In the genomic region with DNA sequence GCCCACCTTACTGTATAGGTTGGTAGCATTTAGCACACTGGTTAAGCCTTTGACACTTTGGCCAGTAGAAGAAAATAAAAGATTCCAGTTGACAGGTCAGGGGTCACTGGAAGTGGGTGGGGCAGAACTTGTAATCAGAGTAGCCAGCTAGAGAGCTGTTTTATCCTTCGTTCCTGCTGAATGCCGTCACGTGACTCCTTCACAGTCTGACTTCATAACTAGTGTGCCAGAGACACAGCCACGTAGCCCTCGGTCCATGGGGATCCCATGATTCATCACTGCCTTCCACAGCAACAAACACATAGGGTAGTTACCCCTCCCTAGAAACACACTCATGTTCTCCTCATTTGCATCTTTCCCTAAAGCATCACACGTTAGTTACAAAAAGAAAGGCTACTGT, we compare ENCODE assay signal across 14 mouse cellular contexts. TPM values are rescaled to one million over a fixed set of nuclear protein-coding genes. Genes with fewer than 3 reads are reported as not detected.
DNase-seq lines count a peak whose midpoint lies in the region; ATAC-seq lines count a peak whose summit lies in the region.
"Had no signal": no experiment of that assay in that cellular context is flagged by ENCODE, and none has a peak within 500 bp of the region (broad histone marks: within the 10 kb centered on the region; RNA-seq: fewer than 3 reads in every experiment).

No protein-coding gene starts in this region.

- no peak for ATAC-seq in heart, embryonic 13.5 days (ENCODE audit: extremely low read depth, insufficient number of reproducible peaks, low FRiP score, low TSS enrichment)
- 0 out of 2 replicates have a peak, but pooled peaks have one; percentile 37 for ATAC-seq in midbrain, embryonic 11.5 days (ENCODE audit: low FRiP score)
- ATAC-seq in midbrain, embryonic 15.5 days (replicated peaks), result no peak
- ATAC-seq in embryonic facial prominence, embryonic 14.5 days (ENCODE audit: low read depth), result no peak
- ATAC-seq in neural tube, embryonic 11.5 days (ENCODE audit: insufficient read depth, low FRiP score, low TSS enrichment), result no peak

- peaks cover 10% of the 10 kb centered on the region for H3K36me3 ChIP-seq in heart, embryonic 13.5 days
- no peaks in the 10 kb centered on the region for H3K36me3 ChIP-seq in midbrain, embryonic 11.5 days (ENCODE audit: control insufficient read depth, insufficient read depth, low read length)
- no peaks in the 10 kb centered on the region for H3K36me3 ChIP-seq in midbrain, embryonic 15.5 days (replicated peaks)
- H3K36me3 ChIP-seq in embryonic facial prominence, embryonic 14.5 days (ENCODE audit: control insufficient read depth, insufficient read depth, low read length), result no peaks in the 10 kb centered on the region
- no peaks in the 10 kb centered on the region for H3K36me3 ChIP-seq in neural tube, embryonic 11.5 days (ENCODE audit: control insufficient read depth, insufficient read depth, low read length)
- H3K36me3 ChIP-seq: embryonic facial prominence, embryonic 12.5 days; forebrain, embryonic 15.5 days; heart, embryonic 15.5 days had no signal

- WGBS in heart, embryonic 13.5 days, result 21% methylated on average over 6 of the region's 6 CpGs
- 14% methylated on average over 6 of the region's 6 CpGs for WGBS in midbrain, embryonic 11.5 days
- WGBS in midbrain, embryonic 15.5 days, result 19% methylated on average over 6 of the region's 6 CpGs
- WGBS in embryonic facial prominence, embryonic 14.5 days, result 17% methylated on average over 6 of the region's 6 CpGs
- WGBS in neural tube, embryonic 11.5 days, result 19% methylated on average over 6 of the region's 6 CpGs

- no peaks in the 10 kb centered on the region for H3K27me3 ChIP-seq in heart, embryonic 13.5 days (replicated peaks)
- no peaks in the 10 kb centered on the region for H3K27me3 ChIP-seq in midbrain, embryonic 11.5 days (ENCODE audit: control insufficient read depth, insufficient read depth, low read length)
- no peaks in the 10 kb centered on the region for H3K27me3 ChIP-seq in midbrain, embryonic 15.5 days (replicated peaks)
- no peaks in the 10 kb centered on the region for H3K27me3 ChIP-seq in embryonic facial prominence, embryonic 14.5 days (replicated peaks; ENCODE audit: control insufficient read depth, insufficient read depth, low read length)
- H3K27me3 ChIP-seq in neural tube, embryonic 11.5 days (ENCODE audit: control insufficient read depth, insufficient read depth, low read length), result no peaks in the 10 kb centered on the region
- H3K27me3 ChIP-seq: embryonic facial prominence, embryonic 12.5 days; forebrain, embryonic 15.5 days; heart, embryonic 15.5 days had no signal

- no peaks in the 10 kb centered on the region for H3K9me3 ChIP-seq in heart, embryonic 13.5 days
- no peaks in the 10 kb centered on the region for H3K9me3 ChIP-seq in midbrain, embryonic 11.5 days (ENCODE audit: control insufficient read depth, low read length)
- no peaks in the 10 kb centered on the region for H3K9me3 ChIP-seq in midbrain, embryonic 15.5 days
- no peaks in the 10 kb centered on the region for H3K9me3 ChIP-seq in embryonic facial prominence, embryonic 14.5 days (ENCODE audit: control insufficient read depth, low read length)
- no peaks in the 10 kb centered on the region for H3K9me3 ChIP-seq in neural tube, embryonic 11.5 days (ENCODE audit: control insufficient read depth, low read length)
- H3K9me3 ChIP-seq: embryonic facial prominence, embryonic 12.5 days; forebrain, embryonic 15.5 days; heart, embryonic 15.5 days had no signal

- H3K4me3 ChIP-seq in heart, embryonic 13.5 days, result no peak overlapping the region
- no peak overlapping the region for H3K4me3 ChIP-seq in midbrain, embryonic 11.5 days (ENCODE audit: low read depth, low read length)
- no peak overlapping the region for H3K4me3 ChIP-seq in midbrain, embryonic 15.5 days
- no peak overlapping the region for H3K4me3 ChIP-seq in embryonic facial prominence, embryonic 14.5 days (ENCODE audit: low read depth, low read length)
- H3K4me3 ChIP-seq in neural tube, embryonic 11.5 days (ENCODE audit: low read depth, low read length), result no peak overlapping the region
- H3K4me3 ChIP-seq: embryonic facial prominence, embryonic 12.5 days; forebrain, embryonic 15.5 days; heart, embryonic 15.5 days had no signal

- H3K4me1 ChIP-seq in heart, embryonic 13.5 days, result peaks cover 53% of the 10 kb centered on the region
- peaks cover 11% of the 10 kb centered on the region for H3K4me1 ChIP-seq in midbrain, embryonic 11.5 days (ENCODE audit: control insufficient read depth, insufficient read depth, low read length)
- peaks cover 20% of the 10 kb centered on the region for H3K4me1 ChIP-seq in midbrain, embryonic 15.5 days
- peaks cover 3% of the 10 kb centered on the region for H3K4me1 ChIP-seq in embryonic facial prominence, embryonic 14.5 days (ENCODE audit: control insufficient read depth, insufficient read depth, low read length)
- H3K4me1 ChIP-seq in neural tube, embryonic 11.5 days (ENCODE audit: control insufficient read depth, insufficient read depth, low read length), result peaks cover 2% of the 10 kb centered on the region; the same call in 1 of the 2 replicates

- no peak overlapping the region for H3K27ac ChIP-seq in heart, embryonic 13.5 days (replicated peaks)
- H3K27ac ChIP-seq in midbrain, embryonic 11.5 days (ENCODE audit: low read depth, low read length), result no peak overlapping the region
- no peak overlapping the region for H3K27ac ChIP-seq in midbrain, embryonic 15.5 days
- H3K27ac ChIP-seq in embryonic facial prominence, embryonic 14.5 days (replicated peaks; ENCODE audit: low read depth, low read length), result no peak overlapping the region
- no peak overlapping the region for H3K27ac ChIP-seq in neural tube, embryonic 11.5 days (ENCODE audit: low read depth, low read length)
- H3K27ac ChIP-seq: embryonic facial prominence, embryonic 12.5 days; forebrain, embryonic 15.5 days; heart, embryonic 15.5 days; liver, embryonic 14.5 days had no signal

- 0 out of 2 replicates have a peak overlapping the region, but pooled peaks have one; percentile 1 for H3K4me2 ChIP-seq in heart, embryonic 13.5 days
- no peak overlapping the region for H3K4me2 ChIP-seq in midbrain, embryonic 11.5 days
- no peak overlapping the region for H3K4me2 ChIP-seq in midbrain, embryonic 15.5 days
- no peak overlapping the region for H3K4me2 ChIP-seq in embryonic facial prominence, embryonic 14.5 days (ENCODE audit: low read depth, low read length)
- no peak overlapping the region for H3K4me2 ChIP-seq in neural tube, embryonic 11.5 days (ENCODE audit: low read depth)
- H3K4me2 ChIP-seq: embryonic facial prominence, embryonic 12.5 days; forebrain, embryonic 15.5 days; heart, embryonic 15.5 days had no signal

- no peak overlapping the region for H3K9ac ChIP-seq in heart, embryonic 13.5 days
- H3K9ac ChIP-seq in midbrain, embryonic 11.5 days (ENCODE audit: low read length), result no peak overlapping the region
- no peak overlapping the region for H3K9ac ChIP-seq in midbrain, embryonic 15.5 days
- H3K9ac ChIP-seq in embryonic facial prominence, embryonic 14.5 days (ENCODE audit: low read depth, low read length), result no peak overlapping the region
- no peak overlapping the region for H3K9ac ChIP-seq in neural tube, embryonic 11.5 days (ENCODE audit: low read length)
- H3K9ac ChIP-seq: embryonic facial prominence, embryonic 12.5 days; forebrain, embryonic 15.5 days; heart, embryonic 15.5 days; liver, embryonic 14.5 days had no signal

- DNase-seq in heart, adult 8-10 months (ENCODE audit: low spot score), result no peak
- no peak for DNase-seq in midbrain, embryonic 11.5 days (ENCODE audit: low spot score, missing footprints)
- DNase-seq in embryonic facial prominence, embryonic 14.5 days (ENCODE audit: low spot score), result peak; percentile 28
- peak; percentile 27 for DNase-seq in neural tube, embryonic 11.5 days (ENCODE audit: low spot score)
- DNase-seq in yolk sac, embryonic 10.5 days (ENCODE audit: low spot score), result no peak
- DNase-seq in left cerebral cortex, adult 11 months (ENCODE audit: low spot score), result no peak
- DNase-seq: adrenal gland, postnatal 25 days; cerebellum, adult 11-12 months had no signal

RNA-seq across cellular contexts. Expression of a gene that starts 11.4 kb away (rescaled TPM):
- polyA plus RNA-seq in heart, embryonic 13.5 days (2015; fragmentation: Nextera tagmentation; extraction: Ambion mirVana), result 14.4 and 17.6 TPM in 2 replicates
- total RNA-seq in heart, adult 8-10 months (2022), result 10 to 100 TPM; 28.9 to 35.2 (median 30.0) TPM
- polyA plus RNA-seq in midbrain, embryonic 11.5 days (2014; fragmentation: Nextera tagmentation; extraction: Ambion mirVana), result 16.0 and 17.9 TPM in 2 replicates
- 39.5 and 40.5 TPM in 2 replicates for polyA plus RNA-seq in midbrain, embryonic 15.5 days (2015; fragmentation: Nextera tagmentation; extraction: Ambion mirVana)
- polyA plus RNA-seq in embryonic facial prominence, embryonic 14.5 days (2014; fragmentation: Nextera tagmentation; extraction: Ambion mirVana), result 36.1 and 39.1 TPM in 2 replicates
- 18.9 TPM in 2 replicates for polyA plus RNA-seq in neural tube, embryonic 11.5 days (2014; fragmentation: Nextera tagmentation; extraction: Ambion mirVana)

Comparison
In these comparisons a context has a peak if more than half of its experiments do, and no peak if none do; other contexts are left out.
1. DNase-seq: peak in embryonic facial prominence, embryonic 14.5 days (single experiment) and neural tube, embryonic 11.5 days (single experiment); none in heart, adult 8-10 months (single experiment), midbrain, embryonic 11.5 days (single experiment), yolk sac, embryonic 10.5 days (single experiment) and left cerebral cortex, adult 11 months (single experiment).